Mouse (Mus musculus) ES-Bruce4 (cell line): ENCODE measurements around the gene Cass4.

Source experiments
- CTCF ChIP-seq: IDR thresholded peaks from one replicate; pipeline ENCODE4 v1.8.1; 2011; ENCODE audit warnings: low read depth, low read length
- POLR2A ChIP-seq: IDR thresholded peaks from one replicate; pipeline ENCODE4 v1.8.1; 2011; ENCODE audit warnings: low read length; ENCODE audit not compliant: insufficient read depth

DNA sequence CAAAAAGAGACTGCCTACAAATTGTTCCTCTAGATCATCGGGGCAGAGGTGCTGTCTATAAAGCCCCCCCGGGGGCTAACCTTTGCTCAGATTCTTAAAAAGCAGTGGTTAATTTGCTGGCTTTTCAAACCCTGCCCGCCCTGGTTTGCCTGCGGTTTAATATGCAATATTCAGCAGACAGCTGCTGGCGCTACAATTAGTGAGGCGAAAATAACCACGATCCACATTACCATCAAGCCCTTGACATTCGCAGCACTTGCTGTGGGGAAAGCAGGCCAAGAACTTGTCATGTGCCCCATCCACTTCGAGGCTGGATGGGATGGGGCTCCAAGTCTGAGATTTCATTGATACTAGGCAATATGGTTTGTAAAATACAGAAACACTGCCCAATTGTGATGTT, 40.4 kb upstream of the Cass4 start:
- TF ChIP-seq POLR2A (no peak), CTCF (no peak)
